Mouse (Mus musculus): Measurements from ENCODE around the gene Asic2.

DNA sequence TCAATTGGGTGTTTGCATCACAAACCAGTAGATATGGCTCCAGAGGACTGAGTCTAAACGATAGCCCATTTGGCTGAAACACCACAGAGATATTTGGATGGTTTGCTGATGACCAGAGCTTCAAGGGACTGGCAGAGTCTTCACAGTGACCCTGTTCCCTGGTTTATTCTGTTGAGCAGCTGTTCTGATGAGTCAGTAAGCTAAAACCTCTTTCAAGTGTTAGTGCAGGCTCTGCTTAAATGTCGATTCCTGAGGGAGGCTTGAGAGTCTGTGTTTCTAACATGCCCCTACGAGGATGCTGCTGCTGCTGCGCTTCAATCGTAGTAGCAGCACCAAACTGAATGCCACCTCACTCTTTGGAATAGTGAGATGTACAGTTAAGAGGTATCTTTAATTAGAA lies 640.2 kb downstream of the Asic2 start:
- no peak for TF ChIP-seq CTCF (IDR thresholded peaks at IDR 0.05; ENCODE audit: low read depth, low read length)
- no peak for TF ChIP-seq POLR2A (IDR thresholded peaks at IDR 0.05; ENCODE audit: extremely low read depth, insufficient read depth, low read length)

Data from liver, adult 2 months (tissue).